Mouse (Mus musculus) lung, embryonic 14.5 days (tissue): ENCODE measurements around the gene Fam166a. TPM values are rescaled to one million over a fixed set of nuclear protein-coding genes. Genes with fewer than 3 reads are reported as not detected.

Experiments
- ATAC-seq: fragments of 200-750 bp; cut with Nextera tagmentation; 2 replicates; pipeline ENCODE4 v1.8.0; 2017; ENCODE audit warnings: mild to moderate bottlenecking, moderate TSS enrichment, moderate library complexity; ENCODE audit not compliant: insufficient read depth
- DNase-seq: peaks from one replicate; pipeline ENCODE4 v3.0.0-alpha.2; 2015
- H3K27ac ChIP-seq: fragments of 300-500 bp; sonication (generic); 2 replicates; pipeline ENCODE4 v1.5.1; 2014; ENCODE audit warnings: low read depth, mild to moderate bottlenecking, moderate library complexity
- H3K27me3 ChIP-seq: fragments of 300-500 bp; sonication (generic); 2 replicates; pipeline ENCODE4 v1.6.1; 2014; ENCODE audit warnings: low read length, control low read depth; ENCODE audit not compliant: insufficient read depth
- H3K36me3 ChIP-seq: fragments of 300-500 bp; sonication (generic); 2 replicates; pipeline ENCODE4 v1.6.1; 2014; ENCODE audit warnings: control low read depth; ENCODE audit not compliant: insufficient read depth
- H3K4me1 ChIP-seq: fragments of 300-500 bp; sonication (generic); 2 replicates; pipeline ENCODE4 v1.6.1; 2014; ENCODE audit warnings: antibody characterized with exemption, control low read depth; ENCODE audit not compliant: insufficient read depth
- H3K4me2 ChIP-seq: fragments of 300-500 bp; sonication (generic); 2 replicates; pipeline ENCODE4 v1.6.1; 2014; ENCODE audit warnings: mild to moderate bottlenecking
- H3K4me3 ChIP-seq: fragments of 300-500 bp; sonication (generic); 2 replicates; pipeline ENCODE4 v1.5.1; 2014; ENCODE audit warnings: low read depth, low read length
- H3K9ac ChIP-seq: fragments of 300-500 bp; sonication (generic); 2 replicates; pipeline ENCODE4 v1.6.1; 2014
- H3K9me3 ChIP-seq: fragments of 300-500 bp; sonication (generic); 2 replicates; pipeline ENCODE4 v1.6.1; 2016; ENCODE audit warnings: low read depth, low read length, control low read depth
- CTCF ChIP-seq: IDR thresholded peaks from 2 replicates; pipeline ENCODE4 v1.5.1; 2016; ENCODE audit warnings: antibody characterized with exemption, low read depth
- WGBS: fragments of 180-500 bp; shearing (Covaris S2); extraction: QIAGEN DNeasy Blood & Tissue Kit; methylation state at CpG from one replicate; pipeline ENCODE4 v1.1.7; 2014; 5-methylcytosine and 5-hydroxymethylcytosine counted together
- polyA plus RNA-seq: library from polyadenylated mRNA; unstranded; fragments of >200 nt; fragmentation: Nextera tagmentation; extraction: Ambion mirVana; gene quantifications from 2 replicates; pipeline ENCODE4 v1.2.1, GENCODE M21; 2014

Fam166a gene
- polyA plus RNA-seq, 1 experiment from 2014 or later, result 0.47 TPM

DNA sequence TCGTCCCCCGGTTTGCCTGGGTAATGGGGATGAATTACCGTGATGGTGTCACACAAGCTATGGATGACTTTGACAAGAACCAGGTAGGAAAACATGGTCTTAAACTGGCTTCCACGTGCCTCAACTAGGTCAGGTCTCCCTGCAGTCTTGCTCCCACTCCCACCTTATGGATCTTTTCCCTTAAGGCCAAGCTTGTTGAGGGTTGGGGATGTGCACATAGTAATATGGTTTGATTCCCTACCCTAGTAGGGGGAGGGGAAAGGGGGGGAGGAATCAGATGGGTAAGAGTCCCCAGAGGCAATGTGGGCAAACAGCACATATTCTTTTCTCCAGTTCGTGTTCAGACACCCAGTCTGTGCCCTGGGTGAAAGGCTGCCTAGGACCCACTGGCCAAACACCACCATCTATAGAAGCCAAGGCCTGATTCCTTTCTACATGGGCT, 2.8 kb downstream of the Fam166a start:
- Histone ChIP-seq H3K27ac (no peak overlapping the region), H3K9me3 (no peaks in the 10 kb centered on the region), H3K27me3 (no peaks in the 10 kb centered on the region), H3K9ac (no peak overlapping the region), H3K4me1 (0 out of 2 replicates have a peak, but pooled peaks cover 5% of the 10 kb centered on the region), H3K4me2 (no peak overlapping the region), H3K36me3 (peaks cover 17% of the 10 kb centered on the region), H3K4me3 (no peak overlapping the region)
- no peak for ATAC-seq
- WGBS, result 73% methylated on average over 5 of the region's 5 CpGs
- no peak for TF ChIP-seq CTCF
- no peak for DNase-seq

DNA sequence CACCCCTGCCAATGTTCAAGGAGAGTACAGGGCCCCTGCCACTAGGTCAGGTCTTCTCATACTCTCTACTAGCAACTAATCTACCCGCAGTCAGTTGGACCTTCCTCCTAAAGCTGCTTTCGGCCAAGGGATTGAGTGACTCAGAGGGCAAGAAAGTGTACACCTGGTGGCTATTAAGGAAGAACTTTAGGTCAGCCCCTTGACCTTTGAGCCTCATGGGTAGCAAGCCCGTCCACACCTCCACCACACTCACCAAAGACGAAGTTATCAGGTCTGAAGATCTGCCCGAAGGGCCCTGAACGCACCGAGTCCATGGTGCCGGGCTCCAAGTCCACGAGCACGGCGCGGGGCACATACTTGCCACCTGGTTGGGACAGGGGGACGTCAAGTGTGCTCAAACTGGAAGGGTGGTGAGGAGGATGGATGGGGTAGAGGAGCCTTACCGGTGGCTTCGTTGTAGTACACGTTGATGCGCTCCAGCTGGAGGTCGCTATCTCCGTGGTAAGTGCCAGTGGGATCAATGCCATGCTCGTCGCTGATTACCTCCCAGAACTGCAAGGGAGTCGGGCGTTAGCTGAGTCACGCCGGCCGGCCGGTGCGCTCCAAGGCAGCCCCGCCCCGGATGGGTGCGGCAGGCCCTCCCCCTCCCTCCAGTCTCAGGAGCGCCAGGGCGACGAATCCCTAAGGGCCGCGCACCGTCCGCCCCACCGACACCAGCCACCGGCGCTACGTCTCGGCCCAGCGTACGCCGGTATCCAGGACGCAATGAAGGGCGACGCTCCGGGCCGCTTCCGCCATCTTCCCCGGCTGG, 5.3 kb downstream of the Fam166a start:
- peak overlapping the region; percentile 81 for H3K4me2 ChIP-seq
- H3K27ac ChIP-seq, result peak overlapping the region; percentile 96
- H3K4me1 ChIP-seq, result 0 out of 2 replicates have a peak, but pooled peaks cover 5% of the 10 kb centered on the region
- ATAC-seq, result peak; percentile 36
- H3K9me3 ChIP-seq, result no peaks in the 10 kb centered on the region
- peaks cover 17% of the 10 kb centered on the region for H3K36me3 ChIP-seq
- peak overlapping the region; percentile 77 for H3K9ac ChIP-seq
- peak overlapping the region; percentile 91 for H3K4me3 ChIP-seq
- H3K27me3 ChIP-seq, result no peaks in the 10 kb centered on the region
- WGBS, result under 1% methylated on average over 49 of the region's 53 CpGs
- TF ChIP-seq CTCF, result no peak
- peak; percentile 79 for DNase-seq

DNA sequence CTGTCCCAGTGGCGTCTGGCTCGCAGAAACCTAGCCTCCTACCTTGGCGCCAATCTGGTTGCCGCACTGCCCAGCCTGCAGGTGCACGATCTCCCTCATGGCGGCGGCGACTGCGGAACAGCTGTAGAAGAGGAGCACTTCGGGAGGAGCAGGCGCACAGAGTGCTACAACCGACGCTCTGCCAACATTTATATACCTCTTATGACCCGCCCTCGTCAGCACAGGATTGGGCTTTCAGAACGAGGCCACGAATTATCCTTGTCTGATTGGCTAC, 5.9 kb downstream of the Fam166a start, which contains the start of gene Tubb4b:
Gene Tubb4b, minus strand, starts transcription at position 211 of the 274 bp plus-strand sequence.
- peak within 1 kb of the TSS; percentile 98 for H3K27ac ChIP-seq
- peak within 1 kb of the TSS; percentile 77 for H3K9ac ChIP-seq
- 0% methylated on average over 17 of the region's 17 CpGs for WGBS
- 0 out of 2 replicates have a peak, but pooled peaks cover 5% of the 10 kb centered on the region for H3K4me1 ChIP-seq
- H3K9me3 ChIP-seq, result no peaks in the 10 kb centered on the region
- no peaks in the 10 kb centered on the region for H3K27me3 ChIP-seq
- peak within 1 kb of the TSS; percentile 91 for H3K4me3 ChIP-seq
- TF ChIP-seq CTCF, result peak; percentile 52
- ATAC-seq (no peak), DNase-seq (no peak)
- H3K4me2 ChIP-seq, result peak within 1 kb of the TSS; percentile 81
- H3K36me3 ChIP-seq, result peaks cover 17% of the 10 kb centered on the region

DNA sequence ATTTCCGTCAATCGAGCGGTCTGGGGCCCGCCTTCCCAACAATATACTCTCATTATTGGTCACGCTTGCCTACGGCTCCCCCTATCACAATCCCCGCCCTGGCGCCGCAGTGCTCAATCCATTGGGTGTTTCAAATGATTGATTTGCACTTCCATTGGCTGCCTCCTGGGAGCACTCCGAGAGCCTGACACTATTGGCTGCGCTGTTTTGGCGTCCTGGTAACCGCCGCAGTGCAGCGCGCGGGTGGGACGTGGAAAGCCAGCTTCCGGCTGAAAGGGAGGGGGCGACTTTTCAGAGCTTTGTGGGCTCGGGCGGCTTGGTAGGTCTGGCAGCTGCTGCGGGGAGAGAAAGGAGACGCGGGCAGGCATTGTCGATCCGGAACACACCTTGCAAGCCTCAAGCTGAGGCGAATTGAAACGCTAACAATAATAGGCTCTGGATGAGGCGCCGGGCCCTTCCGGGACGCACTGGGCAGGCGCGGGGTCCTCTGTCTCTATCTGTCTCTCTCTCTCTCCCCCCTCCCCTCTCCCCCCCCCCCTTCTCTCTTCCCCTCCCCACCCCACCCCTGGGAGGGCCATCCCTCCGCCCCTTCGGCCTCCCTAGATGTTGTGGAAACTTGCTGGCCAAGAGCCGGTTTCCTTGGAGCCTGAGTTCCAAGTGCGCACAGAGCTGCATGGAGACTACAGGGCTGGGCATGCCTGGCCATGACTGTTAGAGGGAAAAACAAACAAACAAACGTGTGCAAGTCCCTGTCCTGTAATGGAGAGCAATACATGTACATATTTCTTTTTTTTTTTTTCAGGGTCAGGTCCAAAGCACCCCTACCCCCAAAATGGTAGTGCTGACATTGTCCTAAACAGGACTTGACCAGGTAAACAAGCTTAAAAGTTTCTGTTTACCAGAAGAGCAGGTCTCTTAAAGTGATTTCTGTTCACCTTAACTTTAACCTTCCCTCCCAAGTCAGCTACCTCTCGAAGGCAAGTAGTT, 6.5 kb downstream of the Fam166a start:
- Histone ChIP-seq H3K4me2 (peak overlapping the region; percentile 66), H3K27ac (peak overlapping the region; percentile 98), H3K4me1 (0 out of 2 replicates have a peak, but pooled peaks cover 5% of the 10 kb centered on the region), H3K9ac (peak overlapping the region; percentile 62), H3K9me3 (no peaks in the 10 kb centered on the region), H3K4me3 (peak overlapping the region; percentile 91), H3K27me3 (no peaks in the 10 kb centered on the region), H3K36me3 (peaks cover 17% of the 10 kb centered on the region)
- TF ChIP-seq CTCF, result no peak
- WGBS, result 2% methylated on average over 41 of the region's 41 CpGs
- ATAC-seq (peak; percentile 96), DNase-seq (peak; percentile 99)

DNA sequence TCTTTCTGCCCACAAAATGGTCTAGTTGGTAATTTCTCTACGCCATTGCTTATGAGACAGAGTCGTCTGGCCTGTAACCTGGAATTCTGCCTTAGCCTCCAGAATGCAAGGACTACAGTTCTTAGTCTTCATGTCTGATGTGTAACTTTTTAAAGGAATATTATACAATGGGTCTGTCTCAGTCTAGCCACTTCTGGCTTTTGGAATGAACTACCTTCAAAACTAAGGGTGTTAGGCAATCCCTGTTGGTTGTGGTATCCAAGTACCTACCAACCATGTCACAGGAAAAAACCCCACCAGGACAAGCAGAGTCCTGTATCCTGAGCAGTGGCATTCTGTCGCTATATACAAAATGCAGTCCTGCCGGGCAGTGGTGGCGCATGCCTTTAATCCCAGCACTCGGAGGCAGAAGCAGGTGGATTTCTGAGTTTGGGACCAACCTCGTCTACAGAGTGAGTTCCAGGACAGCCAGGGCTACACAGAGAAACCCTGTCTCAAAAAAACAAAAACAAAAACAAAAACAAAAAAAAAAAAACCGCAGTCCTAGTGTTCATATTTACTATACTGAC, 7.3 kb downstream of the Fam166a start:
- Histone ChIP-seq H3K4me2 (peak overlapping the region; percentile 66), H3K9me3 (no peaks in the 10 kb centered on the region), H3K4me3 (peak overlapping the region; percentile 51; the same call in 1 of the 2 replicates), H3K27ac (peak overlapping the region; percentile 98), H3K9ac (peak overlapping the region; percentile 62; the same call in 1 of the 2 replicates), H3K27me3 (no peaks in the 10 kb centered on the region), H3K36me3 (peaks cover 17% of the 10 kb centered on the region), H3K4me1 (0 out of 2 replicates have a peak, but pooled peaks cover 5% of the 10 kb centered on the region)
- TF ChIP-seq CTCF, result no peak
- DNase-seq, result no peak
- 69% methylated on average over 8 of the region's 8 CpGs for WGBS
- ATAC-seq, result no peak

DNA sequence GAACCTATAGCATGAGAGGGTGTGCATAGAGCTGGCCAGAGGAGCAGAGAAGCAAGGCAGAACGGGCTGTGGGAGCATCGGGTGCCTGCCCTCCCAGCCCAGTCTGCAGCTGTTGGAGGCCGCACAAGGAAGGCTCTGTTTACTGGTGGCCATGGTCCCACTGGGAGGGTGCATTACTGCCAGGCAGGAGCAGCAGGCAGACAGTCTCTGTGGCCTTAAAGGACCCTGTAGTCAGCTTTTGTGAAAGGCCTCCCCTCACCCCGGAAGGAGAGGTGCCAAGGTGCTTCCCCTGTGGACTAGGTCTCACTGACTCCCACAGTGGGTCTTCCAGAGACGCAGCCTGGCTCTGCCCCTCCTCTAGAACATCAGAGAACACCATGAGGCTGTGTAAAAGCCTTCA, 8.3 kb downstream of the Fam166a start:
- H3K36me3 ChIP-seq, result peaks cover 10% of the 10 kb centered on the region
- H3K4me3 ChIP-seq, result no peak overlapping the region
- H3K4me2 ChIP-seq, result no peak overlapping the region
- no peak overlapping the region for H3K9ac ChIP-seq
- WGBS, result 75% methylated on average over 5 of the region's 5 CpGs
- H3K4me1 ChIP-seq, result 0 out of 2 replicates have a peak, but pooled peaks cover 5% of the 10 kb centered on the region
- TF ChIP-seq CTCF, result no peak
- no peak for DNase-seq
- H3K27me3 ChIP-seq, result no peaks in the 10 kb centered on the region
- ATAC-seq, result no peak
- H3K27ac ChIP-seq, result no peak overlapping the region
- no peaks in the 10 kb centered on the region for H3K9me3 ChIP-seq
